Mouse (Mus musculus): ENCODE measurements around the gene Nlgn1.

Gene Nlgn1

GRCm38 (mm10) chr3:26194970-26195369 lies 137.3 kb downstream of the Nlgn1 start:
- DNase-seq = peak; percentile 6

- no peak for DNase-seq
Observed at GRCm38 (mm10) chr3:26181013-26181412, 151.2 kb downstream of the Nlgn1 start.

GRCm38 (mm10) chr3:26175371-26175770 lies 156.9 kb downstream of the Nlgn1 start:
- DNase-seq = no peak

- DNase-seq = no peak
Observed at GRCm38 (mm10) chr3:26174257-26174656, 158.0 kb downstream of the Nlgn1 start.

GRCm38 (mm10) chr3:26173613-26174012 lies 158.6 kb downstream of the Nlgn1 start:
- no peak for DNase-seq

- no peak for DNase-seq
Observed at GRCm38 (mm10) chr3:26166711-26167110, 165.5 kb downstream of the Nlgn1 start.

- DNase-seq = peak; percentile 37
Observed at GRCm38 (mm10) chr3:26153782-26154181, 178.5 kb downstream of the Nlgn1 start.

- DNase-seq = no peak
Observed at GRCm38 (mm10) chr3:26153036-26153741, 179.1 kb downstream of the Nlgn1 start.

- no peak for DNase-seq
Observed at GRCm38 (mm10) chr3:26152510-26153035, 179.7 kb downstream of the Nlgn1 start.

- no peak for DNase-seq
Observed at GRCm38 (mm10) chr3:26151351-26152020, 180.8 kb downstream of the Nlgn1 start.

- no peak for DNase-seq
Observed at GRCm38 (mm10) chr3:26146174-26146573, 186.1 kb downstream of the Nlgn1 start.

- DNase-seq = no peak
Observed at GRCm38 (mm10) chr3:26145441-26145840, 186.8 kb downstream of the Nlgn1 start.

GRCm38 (mm10) chr3:26141590-26141989 lies 190.7 kb downstream of the Nlgn1 start:
- peak; percentile 33 for DNase-seq

- DNase-seq = no peak
Observed at GRCm38 (mm10) chr3:26134839-26135651, 197.2 kb downstream of the Nlgn1 start.

- no peak for DNase-seq
Observed at GRCm38 (mm10) chr3:26130919-26131318, 201.3 kb downstream of the Nlgn1 start.

- DNase-seq = no peak
Observed at GRCm38 (mm10) chr3:26129455-26129854, 202.8 kb downstream of the Nlgn1 start.

GRCm38 (mm10) chr3:26117071-26117470 lies 215.2 kb downstream of the Nlgn1 start:
- no peak for DNase-seq

- DNase-seq = no peak
Observed at GRCm38 (mm10) chr3:26106361-26106760, 225.9 kb downstream of the Nlgn1 start.

- no peak for DNase-seq
Observed at GRCm38 (mm10) chr3:26105528-26105927, 226.7 kb downstream of the Nlgn1 start.

GRCm38 (mm10) chr3:26102271-26102670 lies 230.0 kb downstream of the Nlgn1 start:
- DNase-seq = no peak

GRCm38 (mm10) chr3:26095551-26095950 lies 236.7 kb downstream of the Nlgn1 start:
- no peak for DNase-seq

GRCm38 (mm10) chr3:26069366-26069765 lies 262.9 kb downstream of the Nlgn1 start:
- DNase-seq = no peak

GRCm38 (mm10) chr3:26050769-26051168 lies 281.5 kb downstream of the Nlgn1 start:
- DNase-seq = no peak

All from layer of hippocampus, adult 9-11 months (tissue).